Mouse (Mus musculus): ENCODE results near the gene Zscan21.
A peak's percentile ranks its signal among the peaks of the same experiment; 100 is the strongest.
"Not testable (repeated sequence)": the region's sequence is repeated elsewhere in the genome, so short reads cannot be mapped to it uniquely, and the experiment has no call there.

Zscan21 gene

GRCm38 (mm10) chr5:138116255-138117198, at the start of gene Zscan21:
Gene Zscan21 (plus strand): TSS chr5:138116903.
- peak; percentile 66 for DNase-seq (ENCODE audit: low spot score)

- no peak for DNase-seq (ENCODE audit: low spot score)
Observed at GRCm38 (mm10) chr5:138073803-138074202, 42.9 kb upstream of the Zscan21 start.

GRCm38 (mm10) chr5:138075684-138076083, 41.0 kb upstream of the Zscan21 start:
- no peak for DNase-seq (ENCODE audit: low spot score)

GRCm38 (mm10) chr5:138076148-138076547, 40.6 kb upstream of the Zscan21 start:
- DNase-seq (ENCODE audit: low spot score), result no peak

- DNase-seq (ENCODE audit: low spot score), result no peak
Observed at GRCm38 (mm10) chr5:138080456-138080855, 36.2 kb upstream of the Zscan21 start.

- no peak for DNase-seq (ENCODE audit: low spot score)
Observed at GRCm38 (mm10) chr5:138081446-138081845, 35.3 kb upstream of the Zscan21 start.

DNA sequence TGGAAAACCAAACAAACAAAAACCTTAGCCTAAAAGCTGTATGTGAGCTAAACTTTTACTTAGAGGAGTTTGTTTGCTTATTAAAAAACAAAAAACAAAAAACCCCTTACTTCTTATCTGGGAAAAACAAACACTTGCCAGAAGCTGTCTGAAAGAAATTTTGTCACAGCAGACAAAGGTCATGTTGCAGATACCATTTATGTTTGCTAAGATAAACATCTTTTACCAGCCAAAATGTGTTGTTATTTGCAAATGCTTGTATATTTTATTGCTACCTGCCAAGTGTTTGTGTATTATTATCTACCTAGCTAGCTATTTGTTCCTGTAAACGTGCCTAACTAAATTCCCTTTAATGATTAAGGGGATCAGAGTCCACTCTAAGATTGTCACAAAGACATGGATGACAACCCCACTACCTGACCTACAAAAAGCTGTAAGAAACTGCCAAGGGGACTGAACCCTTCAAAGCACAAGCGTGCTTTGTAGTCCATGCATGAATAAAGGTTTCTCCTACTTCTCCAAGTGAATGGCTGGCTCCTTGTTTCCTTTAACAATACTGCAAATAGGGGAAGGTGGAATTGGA, 33.3 kb upstream of the Zscan21 start:
- DNase-seq (ENCODE audit: low spot score), result no peak

GRCm38 (mm10) chr5:138083936-138084335, 32.8 kb upstream of the Zscan21 start:
- no peak for DNase-seq (ENCODE audit: low spot score)

- DNase-seq (ENCODE audit: low spot score), result no peak
Observed at GRCm38 (mm10) chr5:138084507-138084906, 32.2 kb upstream of the Zscan21 start.

DNA sequence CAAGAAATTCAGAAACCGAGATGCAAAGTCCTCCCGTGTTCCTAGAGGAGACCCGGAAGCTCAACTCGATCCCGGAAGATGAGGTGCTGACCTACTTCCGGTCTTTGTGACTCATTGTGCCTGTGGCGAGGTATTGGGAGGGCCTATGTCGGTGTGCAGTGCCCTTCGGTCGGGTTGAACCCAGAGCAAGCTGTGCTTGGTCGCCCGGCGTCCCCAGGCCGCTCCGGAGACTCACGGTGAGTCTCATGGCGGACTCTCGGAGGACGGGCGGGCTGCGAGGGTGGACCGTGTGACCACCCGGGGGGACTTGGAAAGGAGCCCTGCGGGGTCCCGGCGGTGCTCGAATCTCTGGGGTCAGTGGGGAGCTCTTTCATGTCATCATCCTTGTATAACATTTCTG, 31.7 kb upstream of the Zscan21 start, which contains the start of gene Zkscan1:
Gene Zkscan1, plus strand, starts transcription at position 89 of the 400 bp plus-strand sequence.
- peak; percentile 44 for DNase-seq (ENCODE audit: low spot score)

GRCm38 (mm10) chr5:138085421-138085911, 31.2 kb upstream of the Zscan21 start:
- DNase-seq (ENCODE audit: low spot score), result no peak

- no peak for DNase-seq (ENCODE audit: low spot score)
Observed at GRCm38 (mm10) chr5:138086842-138087241, 29.9 kb upstream of the Zscan21 start.

GRCm38 (mm10) chr5:138088366-138088765, 28.3 kb upstream of the Zscan21 start:
- DNase-seq (ENCODE audit: low spot score), result no peak

DNA sequence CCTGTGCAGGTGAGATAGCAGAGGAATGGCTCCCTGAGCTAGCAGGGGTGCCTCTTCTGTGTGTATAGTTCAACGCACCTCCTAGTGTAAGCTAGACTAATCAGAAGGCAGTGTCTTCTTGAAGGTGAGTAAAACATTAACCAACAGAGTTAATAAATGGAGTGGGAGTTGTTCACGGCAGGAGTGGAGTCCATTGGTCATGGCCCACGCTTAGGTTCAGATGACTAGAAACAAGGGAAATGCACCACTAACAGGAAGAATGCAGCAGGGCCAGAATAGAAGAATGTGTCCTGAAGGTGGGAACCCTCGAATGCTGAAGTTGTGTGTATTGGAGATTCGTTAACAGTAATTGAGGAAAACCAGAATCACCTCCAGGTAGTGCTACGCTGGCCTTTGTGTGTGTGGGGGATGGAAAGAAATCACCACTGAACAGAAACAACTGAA, 27.6 kb upstream of the Zscan21 start:
- DNase-seq (ENCODE audit: low spot score), result no peak

GRCm38 (mm10) chr5:138090271-138090670, 26.4 kb upstream of the Zscan21 start:
- DNase-seq (ENCODE audit: low spot score), result no peak

DNA sequence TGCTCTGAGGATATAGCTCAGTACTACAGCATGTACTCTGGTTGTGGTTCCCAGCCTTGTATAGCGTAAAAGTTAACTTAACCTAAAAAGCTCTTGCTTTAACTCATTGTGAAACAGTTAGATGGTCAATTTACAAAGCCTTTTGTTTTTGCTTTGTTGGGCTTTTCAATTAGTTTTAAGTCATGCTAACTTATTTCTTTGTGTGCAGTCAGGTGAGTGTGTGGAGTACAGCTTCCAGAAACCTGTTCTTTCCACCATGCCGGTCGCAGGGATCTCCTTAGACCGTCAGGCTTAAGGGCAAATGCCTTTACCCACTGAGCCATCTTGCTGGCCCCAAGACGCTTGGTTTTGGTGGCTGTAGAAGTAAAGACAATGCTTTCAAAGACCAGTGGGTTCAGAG, 26.0 kb upstream of the Zscan21 start:
- no peak for DNase-seq (ENCODE audit: low spot score)

- no peak for DNase-seq (ENCODE audit: low spot score)
Observed at GRCm38 (mm10) chr5:138092771-138093170, 23.9 kb upstream of the Zscan21 start.

DNA sequence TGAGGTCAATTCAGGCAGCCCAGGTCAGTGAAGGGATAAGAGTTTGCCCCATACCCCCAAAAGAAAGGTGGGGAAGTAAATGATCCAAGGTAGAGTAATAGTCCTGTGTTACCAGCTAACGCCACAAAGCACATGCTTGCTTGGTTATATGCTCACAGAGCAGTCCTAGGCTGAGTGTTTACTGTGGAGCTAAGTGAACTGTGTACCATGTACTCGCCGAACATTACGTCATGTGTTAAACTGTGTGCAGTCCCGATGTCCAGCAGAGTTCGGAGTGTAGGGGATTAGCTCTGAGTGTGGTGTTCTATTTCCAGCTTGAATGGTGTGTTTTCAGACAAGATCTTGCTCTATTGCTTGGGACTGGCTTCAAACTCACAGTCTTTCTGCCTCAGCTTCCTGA, 22.2 kb upstream of the Zscan21 start:
- DNase-seq (ENCODE audit: low spot score), result no peak

DNA sequence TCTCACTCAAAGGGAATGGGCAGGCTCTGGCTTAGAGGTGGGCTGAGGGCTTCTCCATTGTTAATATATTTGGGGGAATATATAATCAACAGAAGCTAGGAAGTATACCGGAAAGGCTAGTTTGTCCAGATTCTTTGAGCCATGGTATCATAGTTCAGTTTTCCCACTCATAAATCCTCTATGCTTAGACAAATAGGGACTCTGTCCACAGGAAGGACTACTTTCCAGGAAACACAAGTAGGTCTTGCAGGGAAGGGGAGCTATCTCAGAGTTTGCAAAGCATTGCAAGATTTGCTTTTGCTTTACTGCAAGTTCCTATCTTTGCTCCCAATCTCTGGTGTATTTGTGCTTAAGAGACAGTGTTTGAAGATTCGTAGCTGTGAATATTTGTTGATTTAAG, 11.7 kb upstream of the Zscan21 start:
- no peak for DNase-seq (ENCODE audit: low spot score)

- no peak for DNase-seq (ENCODE audit: low spot score)
Observed at GRCm38 (mm10) chr5:138107130-138107529, 9.6 kb upstream of the Zscan21 start.

GRCm38 (mm10) chr5:138109847-138110396, 6.8 kb upstream of the Zscan21 start:
- DNase-seq (ENCODE audit: low spot score), result not testable (repeated sequence)

- no peak for DNase-seq (ENCODE audit: low spot score)
Observed at GRCm38 (mm10) chr5:138117199-138118015, 704 bp downstream of the Zscan21 start.
